Mouse (Mus musculus): ENCODE measurements around the gene Fsd1l.

The Fsd1l gene

GRCm38 (mm10) chr4:53750391-53751120, 119.3 kb downstream of the Fsd1l start:
- no peak for DNase-seq
